Mouse (Mus musculus): Measurements from ENCODE around the gene Snx29.

Snx29 gene

DNA sequence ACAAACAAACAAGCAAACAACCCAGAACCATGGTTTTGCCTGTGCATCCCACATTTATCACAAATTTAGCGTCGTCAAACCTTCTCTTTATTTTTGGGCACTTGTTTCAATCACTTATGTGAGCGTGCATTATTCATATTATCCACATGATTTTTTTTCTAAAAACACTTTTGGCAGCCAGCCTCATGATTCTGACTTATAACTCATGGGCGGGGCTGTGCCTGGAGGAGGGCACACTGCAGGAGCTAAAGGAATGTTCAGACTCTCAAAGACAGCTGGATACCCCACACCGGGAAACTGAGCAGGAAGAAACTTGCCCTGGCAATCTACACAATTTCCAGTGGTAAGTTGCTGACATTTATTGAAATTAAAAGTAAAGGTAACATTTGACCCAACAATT is 455.5 kb downstream of the Snx29 start:
- DNase-seq (ENCODE audit: low read depth, low spot score), result no peak

DNA sequence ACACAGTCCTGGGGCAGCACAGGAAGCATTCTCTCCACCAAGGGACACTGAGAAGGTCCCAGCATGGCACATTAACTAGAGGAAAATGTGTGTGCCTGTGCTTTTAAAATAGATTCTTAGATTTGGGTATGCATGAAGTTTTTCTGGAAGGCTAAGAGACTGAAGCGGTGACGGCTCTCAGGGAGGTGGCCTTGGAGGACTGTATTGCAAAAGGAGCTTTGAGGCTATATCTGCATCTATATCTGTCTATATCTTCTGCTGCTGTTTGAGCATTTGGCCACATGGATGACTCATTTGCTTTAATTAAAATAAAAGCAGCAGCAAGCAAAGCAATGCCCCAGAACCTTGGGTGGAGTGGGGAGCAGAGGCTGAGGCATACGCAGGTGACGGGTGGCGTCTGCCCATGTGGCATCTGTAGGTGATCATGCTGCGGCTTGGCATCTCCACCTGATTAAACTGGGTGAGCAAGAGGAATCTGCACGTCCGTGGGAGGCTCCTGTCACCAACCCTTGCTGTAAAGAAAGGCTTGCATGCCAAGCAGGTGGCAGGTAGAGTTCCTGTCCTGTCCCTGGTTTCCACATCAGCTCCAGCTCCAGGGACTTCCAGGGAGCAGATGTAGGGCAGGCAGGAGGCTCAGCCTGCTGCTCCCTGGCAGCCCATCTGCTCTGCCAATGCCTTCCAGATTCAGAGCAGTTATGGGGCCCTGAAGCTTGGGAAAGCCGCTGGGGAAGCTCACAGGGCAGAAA is 456.2 kb downstream of the Snx29 start:
- DNase-seq (ENCODE audit: low read depth, low spot score), result no peak

DNA sequence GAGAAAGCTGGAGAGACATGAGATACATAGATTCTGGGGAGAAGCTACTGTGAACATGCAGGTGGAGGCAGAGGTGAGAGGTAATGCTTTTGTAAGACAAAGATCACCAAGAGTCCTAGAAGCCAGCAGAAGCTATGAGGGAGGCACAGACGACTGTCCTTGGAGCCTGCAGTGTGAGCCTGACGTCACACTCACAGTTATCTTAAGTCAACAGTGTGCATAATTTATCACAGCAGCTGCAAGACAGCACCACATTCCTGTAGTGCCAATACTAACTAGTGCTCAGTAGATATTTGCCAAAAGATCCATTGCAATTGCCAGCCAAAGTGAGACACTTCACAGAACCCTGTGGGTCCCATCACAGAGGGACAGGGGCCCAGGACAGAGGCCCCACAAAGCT is 459.4 kb downstream of the Snx29 start:
- no peak for DNase-seq (ENCODE audit: low read depth, low spot score)

DNA sequence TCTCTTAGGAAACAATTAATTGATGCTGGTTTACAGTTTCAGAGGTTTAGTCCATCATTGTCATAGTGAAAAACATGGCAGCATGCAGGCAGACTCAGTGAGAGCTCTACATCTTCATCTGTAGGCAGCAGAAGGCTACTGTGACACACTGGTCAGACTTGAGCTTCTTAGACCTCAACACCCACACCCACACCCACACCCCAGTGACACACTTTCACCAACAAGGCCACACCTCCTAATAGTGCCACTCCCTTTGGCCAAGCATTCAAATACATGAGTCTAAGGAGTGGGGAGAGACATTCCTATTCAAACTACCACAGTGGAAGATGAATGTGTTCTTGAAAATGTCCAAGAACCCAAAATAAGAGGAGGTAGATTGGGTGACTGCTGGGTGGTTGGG is 460.6 kb downstream of the Snx29 start:
- DNase-seq (ENCODE audit: low read depth, low spot score), result peak; percentile 14

DNA sequence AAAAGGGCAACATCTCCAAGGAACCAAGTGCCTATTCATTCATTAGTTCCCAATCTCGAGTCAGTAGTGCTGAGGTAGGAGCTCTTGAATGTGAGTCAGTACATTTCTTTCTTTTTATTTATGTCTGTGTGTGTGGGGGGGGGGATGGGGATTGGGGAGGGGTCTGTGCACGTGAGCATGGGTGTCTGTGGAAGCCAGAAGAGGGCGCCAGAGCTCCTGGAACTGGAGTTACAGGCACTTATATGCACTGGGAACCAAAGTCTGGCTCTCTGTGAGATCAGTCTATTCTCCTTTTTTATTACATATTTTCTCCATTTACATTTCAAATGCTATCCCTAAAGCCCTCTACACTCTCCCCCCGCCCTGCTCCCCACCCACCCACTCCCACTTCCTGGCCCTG is 461.6 kb downstream of the Snx29 start:
- DNase-seq (ENCODE audit: low read depth, low spot score), result peak; percentile 41

DNA sequence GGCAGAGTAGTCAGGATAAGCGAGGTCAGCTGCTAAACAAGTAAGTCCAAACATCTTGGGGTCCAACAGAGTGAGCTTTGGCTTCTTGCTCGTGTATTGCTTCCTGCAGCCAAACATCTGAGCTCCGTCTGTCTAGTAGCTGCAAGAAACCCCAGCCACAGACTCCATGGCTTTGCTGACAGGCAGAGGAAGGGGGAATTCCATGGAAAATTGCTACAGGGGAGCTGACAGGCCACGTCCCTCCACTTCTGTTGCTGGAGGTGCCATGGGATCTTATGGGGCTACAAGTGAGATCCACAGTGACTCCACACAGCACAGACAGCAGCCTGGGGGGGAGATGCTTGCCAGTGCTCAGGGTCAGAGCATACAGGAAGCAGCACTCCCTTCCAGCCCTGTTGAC is 463.1 kb downstream of the Snx29 start:
- DNase-seq (ENCODE audit: low read depth, low spot score), result no peak

DNA sequence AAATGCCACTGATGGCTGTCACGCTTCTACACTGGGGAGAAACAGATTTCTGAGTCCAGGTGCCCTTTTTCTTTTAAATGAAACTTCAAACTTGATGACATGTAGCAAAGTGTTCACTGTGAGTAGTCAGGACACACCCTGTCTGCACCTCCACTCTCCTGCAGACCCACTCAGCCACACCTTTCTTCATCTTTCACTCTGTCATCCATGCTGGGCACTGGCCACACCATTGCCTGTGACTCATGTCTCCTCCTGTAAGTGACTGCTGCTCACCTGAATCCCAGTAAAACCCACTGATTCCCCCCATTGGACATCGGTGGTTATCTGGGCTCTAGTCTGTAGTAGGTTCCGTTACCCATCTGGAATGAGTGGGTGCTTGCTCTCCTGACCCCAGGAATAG is 467.8 kb downstream of the Snx29 start:
- no peak for DNase-seq (ENCODE audit: low read depth, low spot score)

DNA sequence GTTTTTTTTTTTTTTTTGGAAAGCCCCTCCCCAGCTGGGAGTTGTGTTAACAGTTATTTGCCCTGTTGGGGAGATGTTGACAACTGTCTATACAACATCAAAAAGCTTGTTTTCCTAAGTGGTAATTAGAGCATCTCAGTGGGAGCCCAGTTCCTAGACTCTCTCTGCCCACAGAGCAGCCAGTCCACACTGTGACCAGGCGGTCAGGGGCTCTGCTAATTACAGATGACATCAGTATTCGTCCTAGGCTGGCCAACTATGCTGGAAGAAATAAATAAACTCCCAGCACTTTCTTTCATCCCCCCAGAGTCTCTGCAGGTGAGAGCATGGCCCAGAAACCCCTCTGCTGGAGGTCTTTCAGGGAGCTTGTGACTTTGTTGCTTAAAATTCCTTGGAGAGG is 470.7 kb downstream of the Snx29 start:
- DNase-seq (ENCODE audit: low read depth, low spot score), result no peak

DNA sequence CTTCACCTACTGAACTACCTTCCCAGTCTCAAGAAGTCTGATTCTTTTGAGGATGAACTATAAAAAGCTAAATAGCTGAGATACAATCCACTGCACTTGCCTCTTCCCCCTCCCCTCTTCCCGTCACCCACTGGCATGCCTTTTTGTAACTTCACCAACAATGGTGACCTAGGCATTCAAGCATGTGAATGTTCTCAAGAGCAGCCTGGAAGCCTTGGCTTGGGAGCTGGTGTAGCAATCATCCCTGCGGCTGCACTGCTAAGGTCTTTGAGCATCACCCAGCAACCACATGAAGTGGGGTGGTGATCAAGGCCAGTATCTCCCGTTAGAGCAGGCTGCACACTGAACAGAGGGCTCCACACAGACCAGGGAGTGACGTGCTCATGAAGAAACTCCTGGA is 471.9 kb downstream of the Snx29 start:
- DNase-seq (ENCODE audit: low read depth, low spot score), result no peak

DNA sequence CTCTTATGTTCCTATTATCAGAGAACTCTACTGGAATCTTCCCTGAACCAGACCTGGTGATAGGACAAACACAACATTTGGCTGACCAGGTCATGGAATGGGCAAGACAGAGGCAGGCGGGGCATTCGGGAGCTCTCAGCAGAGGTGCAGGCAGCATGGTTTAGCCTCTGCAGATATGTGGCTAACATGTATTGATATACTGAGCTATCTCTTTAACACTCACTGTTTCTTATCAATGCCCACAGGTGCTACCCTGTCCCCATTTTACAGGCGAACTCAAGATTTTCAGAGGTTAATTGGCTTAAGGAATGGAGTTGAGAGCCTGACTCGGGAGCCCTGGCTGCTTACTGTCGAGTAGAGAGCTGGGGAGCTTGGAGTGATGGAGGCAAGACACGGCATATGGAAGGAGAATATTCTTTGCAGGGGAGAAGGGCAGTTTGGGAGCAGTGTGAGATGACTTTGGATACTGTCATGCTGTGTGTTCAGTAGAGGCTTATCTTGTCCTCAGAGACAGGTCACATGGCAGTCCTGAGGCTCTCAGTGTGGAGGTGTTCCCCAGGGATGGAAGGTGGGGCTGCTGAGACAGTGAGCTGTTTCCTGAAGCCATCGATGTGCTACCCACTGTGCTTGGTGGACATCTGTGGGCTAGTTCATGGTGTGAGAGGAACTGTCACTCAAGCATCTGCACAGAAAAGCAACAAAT is 473.2 kb downstream of the Snx29 start:
- no peak for DNase-seq (ENCODE audit: low read depth, low spot score)

DNA sequence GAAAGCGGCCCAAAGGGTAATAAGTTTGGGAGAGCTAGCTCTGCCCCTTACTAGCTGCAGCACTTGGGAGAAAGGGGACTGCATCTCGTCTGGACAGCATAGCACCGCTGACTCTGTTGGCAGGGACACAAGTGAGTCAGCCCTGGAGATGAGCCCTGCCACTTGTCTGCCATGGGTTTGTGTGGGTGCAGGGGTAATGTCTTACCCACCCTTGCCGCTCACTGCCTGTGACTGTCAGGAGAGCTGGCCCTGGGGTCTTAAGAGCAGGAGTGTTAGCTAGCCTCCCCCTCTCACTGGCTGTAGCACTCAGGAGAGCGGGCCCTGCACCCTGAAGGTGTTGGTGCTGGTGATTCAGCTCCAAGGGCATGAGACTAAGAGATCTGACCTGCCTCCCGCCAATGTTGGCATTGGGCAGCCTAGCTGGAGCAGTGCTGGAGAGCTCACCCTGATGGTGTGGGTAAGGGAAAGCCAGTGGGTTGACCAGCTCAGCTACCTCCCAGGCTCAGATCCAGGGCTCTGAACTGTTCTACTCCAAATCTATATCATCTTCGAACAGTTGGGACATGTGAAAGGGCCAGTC is 479.3 kb downstream of the Snx29 start:
- no peak for DNase-seq (ENCODE audit: low read depth, low spot score)

All from ZHBTc4 (cell line).